Mouse (Mus musculus) midbrain, postnatal 0 days (tissue): Measurements from ENCODE around the gene Slc35g3. TPM values are rescaled to one million over a fixed set of nuclear protein-coding genes. Genes with fewer than 3 reads are reported as not detected.
"Not testable (repeated sequence)": the region's sequence is repeated elsewhere in the genome, so short reads cannot be mapped to it uniquely, and the experiment has no call there.

Experiments used
- ATAC-seq: fragments of 200-750 bp; cut with Nextera tagmentation; 2 replicates; pipeline ENCODE4 v1.8.0; 2017; ENCODE audit warnings: moderate number of reproducible peaks, mild to moderate bottlenecking, moderate TSS enrichment, moderate library complexity; ENCODE audit not compliant: low FRiP score
- DNase-seq: peaks from one replicate; pipeline ENCODE4 v3.0.0-alpha.2; 2015; ENCODE audit warnings: low spot score
- H3K27ac ChIP-seq: fragments of 300-500 bp; sonication (generic); 2 replicates; pipeline ENCODE4 v1.5.1; 2014; ENCODE audit warnings: low read depth, mild to moderate bottlenecking, low read length, mixed read lengths
- H3K27me3 ChIP-seq: fragments of 300-500 bp; sonication (generic); 2 replicates; pipeline ENCODE4 v1.6.1; 2014; ENCODE audit warnings: low read length, control low read depth, mixed read lengths; ENCODE audit not compliant: insufficient read depth
- H3K36me3 ChIP-seq: fragments of 300-500 bp; sonication (generic); 2 replicates; pipeline ENCODE4 v1.6.1; 2014; ENCODE audit warnings: low read length, control low read depth, mixed read lengths; ENCODE audit not compliant: insufficient read depth
- H3K4me1 ChIP-seq: fragments of 300-500 bp; sonication (generic); 2 replicates; pipeline ENCODE4 v1.6.1; 2014; ENCODE audit warnings: mild to moderate bottlenecking, control low read depth, antibody characterized with exemption, low read length, mixed read lengths; ENCODE audit not compliant: insufficient read depth
- H3K4me2 ChIP-seq: fragments of 300-500 bp; sonication (generic); 2 replicates; pipeline ENCODE4 v1.6.1; 2014; ENCODE audit warnings: low read depth, mild to moderate bottlenecking, low read length, mixed read lengths; ENCODE audit not compliant: poor library complexity, severe bottlenecking
- H3K4me3 ChIP-seq: fragments of 300-500 bp; sonication (generic); 2 replicates; pipeline ENCODE4 v1.5.1; 2014; ENCODE audit warnings: low read depth, mild to moderate bottlenecking, low read length, moderate library complexity
- H3K9ac ChIP-seq: fragments of 300-500 bp; sonication (generic); replicated peaks from 2 replicates; pipeline ENCODE4 v1.6.1; 2014; ENCODE audit warnings: mild to moderate bottlenecking, low read length, moderate library complexity, mixed read lengths; ENCODE audit not compliant: poor library complexity, severe bottlenecking
- H3K9me3 ChIP-seq: fragments of 300-500 bp; sonication (generic); 2 replicates; pipeline ENCODE4 v1.6.1; 2016; ENCODE audit warnings: low read length, control low read depth
- CTCF ChIP-seq: IDR thresholded peaks from 2 replicates; pipeline ENCODE4 v1.5.1; 2016; ENCODE audit warnings: antibody characterized with exemption, mild to moderate bottlenecking
- WGBS: fragments of 180-500 bp; shearing (Covaris S2); extraction: QIAGEN DNeasy Blood & Tissue Kit; methylation state at CpG from one replicate; pipeline ENCODE4 v1.1.7; 2014; 5-methylcytosine and 5-hydroxymethylcytosine counted together
- polyA plus RNA-seq: library from polyadenylated mRNA; unstranded; fragments of >200 nt; fragmentation: Nextera tagmentation; extraction: Ambion mirVana; gene quantifications from 2 replicates; pipeline ENCODE4 v1.2.1, GENCODE M21; 2015
- total RNA-seq: library from RNA; depleted of rRNA; stranded (reverse); fragments of >200 nt; gene quantifications from 2 replicates; pipeline ENCODE4 v1.2.3, GENCODE M21; 2014

Gene Slc35g3
- total and polyA plus RNA-seq, 2 experiments from 2014 or later = 0.23 TPM; not detected in 1

- Histone ChIP-seq H3K4me1 (peaks cover 15% of the 10 kb centered on the region; the same call in 1 of the 2 replicates), H3K9me3 (no peaks in the 10 kb centered on the region), H3K36me3 (no peaks in the 10 kb centered on the region), H3K4me2 (no peak overlapping the region), H3K27me3 (no peaks in the 10 kb centered on the region), H3K27ac (no peak overlapping the region), H3K9ac (no peak overlapping the region), H3K4me3 (0 out of 2 replicates have a peak overlapping the region, but pooled peaks have one; percentile 1)
- WGBS = 49% methylated on average over 3 of the region's 3 CpGs
- ATAC-seq (no peak), DNase-seq (peak; percentile 89)
- peak; percentile 82 for TF ChIP-seq CTCF
These were observed 7.1 kb downstream of the Slc35g3 start for GRCm38 (mm10) chr11:69754701-69755100.

- Histone ChIP-seq H3K4me2 (no peak overlapping the region), H3K4me1 (peaks cover 15% of the 10 kb centered on the region; the same call in 1 of the 2 replicates), H3K27me3 (no peaks in the 10 kb centered on the region), H3K27ac (no peak overlapping the region), H3K9ac (no peak overlapping the region), H3K4me3 (0 out of 2 replicates have a peak overlapping the region, but pooled peaks have one; percentile 1), H3K9me3 (no peaks in the 10 kb centered on the region), H3K36me3 (no peaks in the 10 kb centered on the region)
- 86% methylated on average over 5 of the region's 5 CpGs for WGBS
- no peak for TF ChIP-seq CTCF
- ATAC-seq (no peak), DNase-seq (no peak)
These were observed 7.5 kb downstream of the Slc35g3 start for GRCm38 (mm10) chr11:69754233-69754632.

DNA sequence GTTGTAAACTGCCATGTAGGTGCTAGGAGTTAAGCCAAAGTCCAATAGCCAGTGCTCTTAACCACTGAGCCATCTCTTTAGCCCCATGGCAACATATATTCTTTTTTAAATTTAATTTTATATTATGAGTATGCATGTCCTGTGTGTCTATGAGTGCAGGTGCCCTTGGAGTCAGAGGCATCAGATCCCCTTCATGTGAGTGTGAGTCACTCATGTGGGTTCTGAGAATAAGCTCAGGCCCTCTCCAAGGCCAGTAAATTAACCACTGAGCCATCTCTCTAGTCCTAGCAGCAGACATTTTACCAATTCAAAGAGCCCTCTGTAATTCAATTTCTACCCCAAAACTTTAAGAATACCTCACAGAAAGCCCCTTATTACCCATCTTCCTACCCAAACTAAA lies 9.1 kb downstream of the Slc35g3 start:
- Histone ChIP-seq H3K9ac (no peak overlapping the region; the same call in 1 of the 2 replicates), H3K4me2 (no peak overlapping the region), H3K9me3 (no peaks in the 10 kb centered on the region), H3K27me3 (no peaks in the 10 kb centered on the region), H3K36me3 (no peaks in the 10 kb centered on the region), H3K4me1 (peaks cover 15% of the 10 kb centered on the region; the same call in 1 of the 2 replicates), H3K27ac (no peak overlapping the region), H3K4me3 (no peak overlapping the region)
- TF ChIP-seq CTCF = no peak
- DNase-seq = no peak
- ATAC-seq = no peak

GRCm38 (mm10) chr11:69751635-69752034 lies 10.1 kb downstream of the Slc35g3 start:
- no peak overlapping the region for H3K9ac ChIP-seq
- no peak overlapping the region for H3K4me3 ChIP-seq
- ATAC-seq = no peak
- no peak for TF ChIP-seq CTCF
- H3K9me3 ChIP-seq = no peaks in the 10 kb centered on the region
- H3K27ac ChIP-seq = no peak overlapping the region
- H3K27me3 ChIP-seq = no peaks in the 10 kb centered on the region
- peaks cover 8% of the 10 kb centered on the region; the same call in 1 of the 2 replicates for H3K4me1 ChIP-seq
- H3K36me3 ChIP-seq = peaks cover 3% of the 10 kb centered on the region; the same call in 1 of the 2 replicates
- no peak for DNase-seq
- WGBS = 84% methylated on average over 3 of the region's 3 CpGs
- H3K4me2 ChIP-seq = no peak overlapping the region

DNA sequence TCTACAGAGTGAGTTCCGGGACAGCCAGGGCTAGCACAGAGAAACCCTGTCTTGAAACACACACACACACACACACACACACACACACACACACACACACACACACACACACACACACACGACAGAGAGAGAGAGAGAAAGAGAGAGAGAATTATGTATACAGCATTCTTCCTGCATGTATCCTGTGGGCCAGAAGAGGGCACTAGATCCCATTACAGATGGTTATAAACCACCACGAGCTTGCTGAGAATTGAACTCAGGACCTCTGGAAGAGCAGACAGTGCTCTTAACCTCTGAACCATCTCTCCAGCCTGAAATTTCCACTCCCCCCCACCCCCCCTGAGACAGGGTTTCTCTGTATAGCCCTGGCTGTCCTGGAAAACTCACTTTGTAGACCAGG lies 30.4 kb downstream of the Slc35g3 start:
- not testable (repeated sequence) for ATAC-seq, H3K9me3 ChIP-seq, H3K4me1 ChIP-seq, H3K4me2 ChIP-seq, H3K27me3 ChIP-seq, DNase-seq, H3K4me3 ChIP-seq, H3K27ac ChIP-seq, H3K9ac ChIP-seq
- 86% methylated on average over 2 of the region's 3 CpGs for WGBS
- H3K36me3 ChIP-seq = peaks cover 25% of the 10 kb centered on the region

- Histone ChIP-seq H3K4me3 (no peak overlapping the region), H3K27me3 (no peaks in the 10 kb centered on the region), H3K4me2 (no peak overlapping the region), H3K27ac (no peak overlapping the region), H3K9me3 (no peaks in the 10 kb centered on the region), H3K4me1 (no peaks in the 10 kb centered on the region), H3K9ac (no peak overlapping the region), H3K36me3 (peaks cover 2% of the 10 kb centered on the region)
- 19% methylated on average over 3 of the region's 3 CpGs for WGBS
- ATAC-seq (no peak), DNase-seq (peak; percentile 24)
- TF ChIP-seq CTCF = peak; percentile 50
These were observed 32.7 kb downstream of the Slc35g3 start for GRCm38 (mm10) chr11:69729063-69729462.
